Mouse (Mus musculus) stomach, postnatal 0 days (tissue): ENCODE measurements at regions not wholly inside any gene's neighbourhood (a gene's known extent, or its start where the extent isn't known, plus 50 kb on each side); places are given as distances from the start of the nearest gene placed in this dataset.

Experiments
- ATAC-seq: fragments of 200-750 bp; cut with Nextera tagmentation; 2 replicates; pipeline ENCODE4 v1.8.0; 2017; ENCODE audit not compliant: low FRiP score, low TSS enrichment
- DNase-seq: peaks from one replicate; pipeline ENCODE4 v3.0.0-alpha.2; 2016; ENCODE audit warnings: low spot score
- H3K27ac ChIP-seq: fragments of 300-500 bp; sonication (generic); replicated peaks from 2 replicates; pipeline ENCODE4 v1.5.1; 2014; ENCODE audit warnings: mild to moderate bottlenecking, control low read depth
- H3K27me3 ChIP-seq: fragments of 300-500 bp; sonication (generic); 2 replicates; pipeline ENCODE4 v1.6.1; 2014; ENCODE audit warnings: low read length; ENCODE audit not compliant: control insufficient read depth, insufficient read depth
- H3K36me3 ChIP-seq: fragments of 300-500 bp; sonication (generic); 2 replicates; pipeline ENCODE4 v1.6.1; 2014; ENCODE audit warnings: low read length, mixed read lengths; ENCODE audit not compliant: control insufficient read depth, insufficient read depth
- H3K4me1 ChIP-seq: fragments of 300-500 bp; sonication (generic); replicated peaks from 2 replicates; pipeline ENCODE4 v1.6.1; 2014; ENCODE audit warnings: antibody characterized with exemption; ENCODE audit not compliant: control insufficient read depth, insufficient read depth
- H3K4me2 ChIP-seq: fragments of 300-500 bp; sonication (generic); replicated peaks from 2 replicates; pipeline ENCODE4 v1.6.1; 2014; ENCODE audit warnings: low read depth, mild to moderate bottlenecking, control low read depth, moderate library complexity
- H3K4me3 ChIP-seq: fragments of 300-500 bp; sonication (generic); 2 replicates; pipeline ENCODE4 v1.5.1; 2014; ENCODE audit warnings: low read depth, low read length, control low read depth
- H3K9ac ChIP-seq: fragments of 300-500 bp; sonication (generic); 2 replicates; pipeline ENCODE4 v1.6.1; 2014; ENCODE audit warnings: mild to moderate bottlenecking, low read length, control low read depth, mixed read lengths
- H3K9me3 ChIP-seq: fragments of 300-500 bp; sonication (generic); 2 replicates; pipeline ENCODE4 v1.6.1; 2016; ENCODE audit warnings: low read length; ENCODE audit not compliant: control insufficient read depth
- CTCF ChIP-seq: IDR thresholded peaks from 2 replicates; pipeline ENCODE4 v1.5.1; 2016; ENCODE audit warnings: antibody characterized with exemption, low read depth, mild to moderate bottlenecking, moderate library complexity
- EP300 ChIP-seq: optimal IDR thresholded peaks from 2 replicates; pipeline ENCODE3; 2016; ENCODE audit warnings: antibody characterized with exemption
- WGBS: fragments of 180-500 bp; shearing (Covaris S2); extraction: QIAGEN DNeasy Blood & Tissue Kit; methylation state at CpG from one replicate; pipeline ENCODE4 v1.1.7; 2014; 5-methylcytosine and 5-hydroxymethylcytosine counted together

DNA sequence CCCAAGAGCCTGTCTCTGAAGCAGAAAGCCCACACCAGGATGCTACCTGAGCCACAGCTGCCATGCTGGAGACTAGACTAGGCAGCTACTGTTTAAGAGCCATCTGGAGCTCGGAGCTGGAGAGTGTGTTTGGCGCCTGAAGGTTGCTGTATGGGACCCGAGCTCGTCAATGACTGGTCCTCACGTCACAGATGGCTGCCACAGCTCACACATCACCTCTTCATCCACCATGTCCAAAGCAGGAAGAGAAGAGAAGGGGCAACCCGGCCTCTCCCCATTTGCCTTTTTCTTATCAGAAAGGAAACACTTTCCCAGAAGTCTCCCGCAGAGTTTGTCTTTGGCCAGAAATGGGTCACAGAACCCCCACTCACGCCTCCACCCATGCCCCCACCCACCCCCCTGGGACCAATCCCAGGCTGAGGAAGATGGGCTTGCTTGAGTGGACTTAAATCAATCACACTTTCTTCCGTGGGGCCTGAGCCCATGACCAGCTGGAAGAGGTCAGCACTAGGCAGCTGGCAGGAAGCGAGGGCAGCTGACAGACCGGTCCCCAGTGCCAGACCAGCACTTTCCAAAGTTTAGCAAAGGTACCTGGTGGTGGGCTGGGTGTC is 53.5 kb upstream of the Ptpn1 start:
- WGBS = 44% methylated on average over 11 of the region's 11 CpGs
- H3K27ac ChIP-seq = no peak overlapping the region
- no peaks in the 10 kb centered on the region for H3K36me3 ChIP-seq
- TF ChIP-seq EP300 (no peak), CTCF (no peak)
- H3K9me3 ChIP-seq = no peaks in the 10 kb centered on the region
- no peak for DNase-seq
- H3K4me3 ChIP-seq = no peak overlapping the region
- H3K4me1 ChIP-seq = no peaks in the 10 kb centered on the region
- ATAC-seq = no peak
- H3K27me3 ChIP-seq = no peaks in the 10 kb centered on the region
- no peak overlapping the region for H3K4me2 ChIP-seq
- H3K9ac ChIP-seq = no peak overlapping the region

DNA sequence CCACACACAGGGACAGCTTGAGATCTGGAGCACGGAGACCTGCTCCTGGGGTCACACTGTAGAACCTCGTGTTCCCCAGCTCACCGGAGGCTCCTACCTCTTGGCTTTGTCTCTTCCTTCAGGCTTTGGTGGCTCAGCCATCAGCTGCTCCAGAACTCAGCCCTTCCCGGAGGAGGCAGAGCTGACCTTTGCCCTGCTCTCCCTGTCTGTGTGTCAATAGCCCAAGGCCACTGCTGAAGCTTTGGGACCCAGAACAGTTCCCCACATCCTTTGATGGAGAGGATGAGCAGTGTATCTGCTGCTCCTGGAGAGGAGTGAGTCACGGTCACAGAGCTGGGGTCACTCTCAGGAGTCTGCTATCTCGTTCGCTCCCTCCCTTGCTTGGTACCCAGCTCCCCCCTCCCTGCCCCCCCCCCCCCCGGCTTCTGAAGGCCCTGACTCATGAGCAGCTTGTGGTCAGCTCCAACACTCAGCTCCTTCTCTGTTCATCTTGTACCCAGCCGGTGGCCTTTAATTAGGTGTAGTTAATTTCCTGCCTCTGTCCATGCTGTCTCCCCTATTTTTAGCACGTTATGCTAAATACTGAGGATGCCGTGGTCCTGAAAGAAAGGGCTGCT is 54.5 kb upstream of the Ptpn1 start:
- TF ChIP-seq CTCF = no peak
- TF ChIP-seq EP300 = no peak
- Histone ChIP-seq H3K4me1 (no peaks in the 10 kb centered on the region), H3K4me3 (no peak overlapping the region)

DNA sequence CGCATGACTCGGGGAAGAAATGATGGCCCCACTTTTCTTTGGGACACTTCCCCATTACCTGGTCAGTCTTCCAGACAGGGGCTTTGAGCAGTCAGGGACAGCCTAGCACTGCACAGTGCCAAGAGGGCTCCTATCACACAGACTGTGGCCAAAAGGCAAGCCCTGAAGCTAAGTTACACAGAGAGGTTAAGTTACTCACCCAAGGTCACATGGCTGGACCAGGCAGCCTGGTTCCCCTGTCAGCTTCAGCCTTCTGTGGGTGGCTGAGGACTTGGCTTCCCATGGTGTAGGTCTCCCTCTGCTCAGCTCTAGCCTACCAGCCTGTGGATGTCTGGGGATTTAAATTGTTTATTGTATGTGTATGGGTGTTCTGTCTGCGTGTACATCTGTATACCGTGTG is 59.4 kb upstream of the Ptpn1 start:
- H3K27ac ChIP-seq = no peak overlapping the region
- H3K9me3 ChIP-seq = no peaks in the 10 kb centered on the region
- no peaks in the 10 kb centered on the region for H3K4me1 ChIP-seq
- DNase-seq (no peak), ATAC-seq (no peak)
- WGBS = 72% methylated on average over 4 of the region's 4 CpGs
- H3K27me3 ChIP-seq = no peaks in the 10 kb centered on the region
- H3K36me3 ChIP-seq = no peaks in the 10 kb centered on the region
- H3K4me3 ChIP-seq = no peak overlapping the region
- no peak overlapping the region for H3K4me2 ChIP-seq
- H3K9ac ChIP-seq = no peak overlapping the region
- TF ChIP-seq EP300 (no peak), CTCF (no peak)

More for the DNA sequence above, 54.5 kb upstream of the Ptpn1 start:
- 50% methylated on average over 11 of the region's 11 CpGs for WGBS
- no peaks in the 10 kb centered on the region for H3K9me3 ChIP-seq
- no peak overlapping the region for H3K9ac ChIP-seq
- H3K36me3 ChIP-seq = no peaks in the 10 kb centered on the region
- no peaks in the 10 kb centered on the region for H3K27me3 ChIP-seq
- H3K4me2 ChIP-seq = no peak overlapping the region
- H3K27ac ChIP-seq = no peak overlapping the region
- ATAC-seq (peak; percentile 43; the same call in 1 of the 2 replicates), DNase-seq (no peak)

DNA sequence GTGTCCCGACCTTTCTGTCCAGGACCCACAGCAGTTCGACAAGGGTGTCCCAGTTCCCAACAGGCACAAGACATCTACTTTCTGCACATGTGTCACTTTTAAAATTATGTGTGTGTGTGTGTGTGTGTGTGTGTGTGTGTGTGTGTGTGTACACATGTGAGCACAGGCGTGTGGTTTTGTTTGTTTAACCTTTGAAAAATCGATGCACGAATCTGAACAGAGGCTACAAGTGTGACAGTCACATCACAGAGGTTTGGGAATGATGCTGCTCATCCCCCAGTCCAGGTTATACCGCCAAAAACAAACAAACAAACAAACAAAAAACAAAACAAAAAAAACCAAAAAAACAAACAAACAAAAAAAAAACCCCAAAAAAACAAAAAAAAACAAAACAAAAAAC is 61.7 kb upstream of the Ptpn1 start:
- no peak for ATAC-seq
- no peaks in the 10 kb centered on the region for H3K27me3 ChIP-seq
- TF ChIP-seq CTCF (no peak), EP300 (no peak)
- no peaks in the 10 kb centered on the region for H3K9me3 ChIP-seq
- no peak overlapping the region for H3K4me2 ChIP-seq
- no peak for DNase-seq
- H3K4me3 ChIP-seq = no peak overlapping the region
- no peaks in the 10 kb centered on the region for H3K36me3 ChIP-seq
- H3K9ac ChIP-seq = no peak overlapping the region
- peaks cover 4% of the 10 kb centered on the region; the same call in 1 of the 2 replicates for H3K4me1 ChIP-seq
- 66% methylated on average over 6 of the region's 6 CpGs for WGBS
- H3K27ac ChIP-seq = no peak overlapping the region

DNA sequence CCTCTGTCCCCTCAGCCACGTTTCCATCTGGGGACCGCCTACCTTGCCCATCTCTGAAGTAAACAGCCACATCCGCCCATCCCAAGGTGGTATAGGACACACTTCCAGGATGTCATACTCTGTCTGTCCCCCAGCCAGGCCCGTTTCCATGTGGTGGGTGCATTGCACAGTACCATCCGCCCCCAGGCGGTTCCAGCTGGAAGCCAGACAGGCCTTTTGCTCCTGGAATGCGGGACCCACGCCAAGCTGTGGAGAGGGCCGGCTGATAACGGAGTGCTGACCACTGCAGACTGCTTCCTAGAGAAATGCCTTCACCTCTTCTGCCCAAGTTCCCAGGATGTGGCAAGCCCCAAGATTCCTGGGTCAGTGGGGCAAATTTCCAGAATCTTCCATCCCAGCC is 65.1 kb upstream of the Ptpn1 start:
- 26% methylated on average over 10 of the region's 10 CpGs for WGBS
- no peaks in the 10 kb centered on the region for H3K36me3 ChIP-seq
- H3K27me3 ChIP-seq = no peaks in the 10 kb centered on the region
- H3K4me3 ChIP-seq = no peak overlapping the region
- no peaks in the 10 kb centered on the region for H3K9me3 ChIP-seq
- peaks cover 8% of the 10 kb centered on the region; the same call in 1 of the 2 replicates for H3K4me1 ChIP-seq
- DNase-seq (peak; percentile 72), ATAC-seq (peak; percentile 59; the same call in 1 of the 2 replicates)
- H3K4me2 ChIP-seq = no peak overlapping the region
- no peak overlapping the region; the same call in 1 of the 2 replicates for H3K9ac ChIP-seq
- H3K27ac ChIP-seq = 0 out of 2 replicates have a peak overlapping the region, but pooled peaks have one; percentile 3
- TF ChIP-seq CTCF (peak; percentile 73), EP300 (no peak)

DNA sequence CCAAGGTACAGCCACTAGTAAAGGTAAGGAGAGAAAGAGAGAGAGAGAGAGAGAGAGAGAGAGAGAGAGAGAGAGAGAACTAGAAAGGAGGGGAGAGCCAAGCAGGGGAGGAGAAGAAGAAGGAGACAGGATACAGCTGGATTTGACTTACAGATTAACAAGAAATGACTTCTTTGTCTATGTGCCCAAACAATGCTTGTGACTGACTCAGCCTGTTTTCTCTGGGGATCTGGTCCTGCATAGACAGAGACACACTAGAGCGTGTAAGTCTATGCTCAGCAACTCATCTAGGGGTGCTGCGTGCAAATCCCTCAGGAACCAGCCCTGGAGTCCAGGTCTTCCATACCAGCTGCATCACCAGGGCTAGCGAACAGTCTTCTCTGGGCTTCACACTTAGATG is 66.3 kb upstream of the Ptpn1 start:
- ATAC-seq (no peak), DNase-seq (no peak)
- H3K4me1 ChIP-seq = peaks cover 9% of the 10 kb centered on the region; the same call in 1 of the 2 replicates
- H3K4me3 ChIP-seq = no peak overlapping the region
- no peak overlapping the region for H3K4me2 ChIP-seq
- WGBS = 57% methylated on average over 3 of the region's 3 CpGs
- no peak for TF ChIP-seq CTCF
- no peak overlapping the region for H3K9ac ChIP-seq
- no peaks in the 10 kb centered on the region for H3K36me3 ChIP-seq
- H3K9me3 ChIP-seq = no peaks in the 10 kb centered on the region
- no peaks in the 10 kb centered on the region for H3K27me3 ChIP-seq
- H3K27ac ChIP-seq = peak overlapping the region; percentile 13; the same call in 1 of the 2 replicates
